7 mouse cellular contexts compared by ENCODE assay signal in genomic region chr6:125572291-125573188, GRCm38 (mm10). TPM values are rescaled to one million over a fixed set of nuclear protein-coding genes. Genes with fewer than 3 reads are reported as not detected.
DNase-seq lines count a peak whose midpoint lies in the region; ATAC-seq lines count a peak whose summit lies in the region.

No protein-coding gene starts in this region.

- no peaks in the 10 kb centered on the region for H3K9me3 ChIP-seq in embryonic facial prominence, embryonic 14.5 days (ENCODE audit: control insufficient read depth, low read length)
- no peaks in the 10 kb centered on the region for H3K9me3 ChIP-seq in limb, embryonic 13.5 days
- no peaks in the 10 kb centered on the region for H3K9me3 ChIP-seq in midbrain, embryonic 15.5 days

- H3K36me3 ChIP-seq in embryonic facial prominence, embryonic 14.5 days (ENCODE audit: control insufficient read depth, insufficient read depth, low read length) = no peaks in the 10 kb centered on the region
- no peaks in the 10 kb centered on the region for H3K36me3 ChIP-seq in limb, embryonic 13.5 days
- H3K36me3 ChIP-seq in midbrain, embryonic 15.5 days (replicated peaks) = no peaks in the 10 kb centered on the region

- ATAC-seq in embryonic facial prominence, embryonic 14.5 days (ENCODE audit: low read depth) = peak; percentile 57
- ATAC-seq in limb, embryonic 13.5 days (ENCODE audit: low FRiP score, low read depth) = peak; percentile 21; the same call in 1 of the 2 replicates
- peak; percentile 66; the same call in 1 of the 2 replicates for ATAC-seq in midbrain, embryonic 15.5 days (replicated peaks)

- no peaks in the 10 kb centered on the region for H3K27me3 ChIP-seq in embryonic facial prominence, embryonic 14.5 days (replicated peaks; ENCODE audit: control insufficient read depth, insufficient read depth, low read length)
- no peaks in the 10 kb centered on the region for H3K27me3 ChIP-seq in limb, embryonic 13.5 days
- no peaks in the 10 kb centered on the region for H3K27me3 ChIP-seq in midbrain, embryonic 15.5 days (replicated peaks)

- WGBS in embryonic facial prominence, embryonic 14.5 days = 36% methylated on average over 18 of the region's 18 CpGs
- 46% methylated on average over 18 of the region's 18 CpGs for WGBS in limb, embryonic 13.5 days
- WGBS in midbrain, embryonic 15.5 days = 29% methylated on average over 18 of the region's 18 CpGs

- peak overlapping the region; percentile 83 for H3K27ac ChIP-seq in embryonic facial prominence, embryonic 14.5 days (replicated peaks; ENCODE audit: low read depth, low read length)
- peak overlapping the region; percentile 67; the same call in 1 of the 2 replicates for H3K27ac ChIP-seq in limb, embryonic 13.5 days
- H3K27ac ChIP-seq in midbrain, embryonic 15.5 days = peak overlapping the region; percentile 27; the same call in 1 of the 2 replicates

- peak overlapping the region; percentile 37 for H3K4me3 ChIP-seq in embryonic facial prominence, embryonic 14.5 days (ENCODE audit: low read depth, low read length)
- peak overlapping the region; percentile 36 for H3K4me3 ChIP-seq in limb, embryonic 13.5 days
- H3K4me3 ChIP-seq in midbrain, embryonic 15.5 days = peak overlapping the region; percentile 12; the same call in 1 of the 2 replicates

- peaks cover 19% of the 10 kb centered on the region for H3K4me1 ChIP-seq in embryonic facial prominence, embryonic 14.5 days (ENCODE audit: control insufficient read depth, insufficient read depth, low read length)
- peaks cover 19% of the 10 kb centered on the region for H3K4me1 ChIP-seq in limb, embryonic 13.5 days
- H3K4me1 ChIP-seq in midbrain, embryonic 15.5 days = peaks cover 15% of the 10 kb centered on the region

- peak; percentile 80 to 81 for DNase-seq in adrenal gland, adult 18-20 months (ENCODE audit: low spot score in 2 of 2)
- DNase-seq in embryonic facial prominence, embryonic 14.5 days (ENCODE audit: low spot score) = peak; percentile 85
- DNase-seq in heart, adult 8-10 months (ENCODE audit: low spot score) = peak; percentile 86
- DNase-seq in kidney, adult 8-10 months = peak; percentile 65 to 71
- DNase-seq in spleen, postnatal 14 days (ENCODE audit: low spot score in 2 of 2) = peak; percentile 64 to 70

- peak overlapping the region; percentile 62 for H3K4me2 ChIP-seq in embryonic facial prominence, embryonic 14.5 days (ENCODE audit: low read depth, low read length)
- H3K4me2 ChIP-seq in limb, embryonic 13.5 days (replicated peaks) = peak overlapping the region; percentile 66
- H3K4me2 ChIP-seq in midbrain, embryonic 15.5 days = peak overlapping the region; percentile 44

- peak overlapping the region; percentile 52 for H3K9ac ChIP-seq in embryonic facial prominence, embryonic 14.5 days (ENCODE audit: low read depth, low read length)
- peak overlapping the region; percentile 40 for H3K9ac ChIP-seq in limb, embryonic 13.5 days
- no peak overlapping the region for H3K9ac ChIP-seq in midbrain, embryonic 15.5 days

RNA-seq across cellular contexts. Expression of gene Vwf, which starts 26.0 kb away (rescaled TPM):
- total RNA-seq in adrenal gland, adult 18-20 months (2021) = 1 to 10 TPM; 5.7 to 8.0 TPM
- 13.4 and 16.0 TPM in 2 replicates for polyA plus RNA-seq in embryonic facial prominence, embryonic 14.5 days (2014; fragmentation: Nextera tagmentation; extraction: Ambion mirVana)
- 100 to 1,000 TPM in 2 of 4 experiments, 10 to 100 TPM in 2; 82.6 to 137 (median 104) TPM for total RNA-seq in heart, adult 8-10 months (2022)
- polyA plus RNA-seq in limb, embryonic 13.5 days (2015; fragmentation: Nextera tagmentation; extraction: Ambion mirVana) = 6.7 and 6.9 TPM in 2 replicates
- polyA plus RNA-seq in midbrain, embryonic 15.5 days (2015; fragmentation: Nextera tagmentation; extraction: Ambion mirVana) = 10.8 and 11.3 TPM in 2 replicates

Comparison
In these comparisons a context has a peak if more than half of its experiments do, and no peak if none do; other contexts are left out.
1. Peak in every context shown above with its lines: DNase-seq, ATAC-seq, H3K4me3 ChIP-seq and H3K27ac ChIP-seq.
2. H3K27ac ChIP-seq: peak in every context shown above with its lines; median percentile 83 in embryonic facial prominence, embryonic 14.5 days; 67 in limb, embryonic 13.5 days; 27 in midbrain, embryonic 15.5 days.